Mouse (Mus musculus): Measurements from ENCODE around the gene Dmbt1.
"Not testable (repeated sequence)": the region's sequence is repeated elsewhere in the genome, so short reads cannot be mapped to it uniquely, and the experiment has no call there.

The Dmbt1 gene

DNA sequence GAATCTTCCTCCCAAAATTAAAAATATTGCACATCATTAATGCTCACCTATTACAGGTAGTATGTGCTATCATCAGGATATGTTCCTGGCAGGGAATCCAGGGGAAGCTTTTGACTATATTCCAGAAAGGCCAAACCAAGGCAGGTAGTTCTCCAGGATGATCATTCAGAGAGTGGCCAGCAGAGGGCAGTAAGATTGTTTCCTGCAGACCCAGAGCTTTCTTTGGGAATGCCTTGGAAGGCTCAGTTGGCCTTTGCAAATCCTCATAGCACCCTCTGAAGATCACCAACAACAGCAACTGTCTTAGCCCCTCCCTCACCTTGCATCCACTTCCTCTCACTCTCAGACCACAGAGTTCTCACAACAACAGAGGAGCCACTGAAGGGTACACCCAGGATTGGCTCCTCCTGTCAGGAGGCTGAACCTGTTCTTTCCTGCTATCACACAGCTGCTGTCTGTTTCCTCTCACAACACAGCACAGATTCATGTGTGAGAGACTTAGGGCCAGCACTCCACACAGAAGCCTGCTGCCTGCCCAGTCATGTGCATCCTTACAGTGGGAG lies 23.0 kb downstream of the Dmbt1 start:
- no peak for DNase-seq

GRCm38 (mm10) chr7:131057918-131058317 lies 26.1 kb downstream of the Dmbt1 start:
- DNase-seq: not testable (repeated sequence)

DNA sequence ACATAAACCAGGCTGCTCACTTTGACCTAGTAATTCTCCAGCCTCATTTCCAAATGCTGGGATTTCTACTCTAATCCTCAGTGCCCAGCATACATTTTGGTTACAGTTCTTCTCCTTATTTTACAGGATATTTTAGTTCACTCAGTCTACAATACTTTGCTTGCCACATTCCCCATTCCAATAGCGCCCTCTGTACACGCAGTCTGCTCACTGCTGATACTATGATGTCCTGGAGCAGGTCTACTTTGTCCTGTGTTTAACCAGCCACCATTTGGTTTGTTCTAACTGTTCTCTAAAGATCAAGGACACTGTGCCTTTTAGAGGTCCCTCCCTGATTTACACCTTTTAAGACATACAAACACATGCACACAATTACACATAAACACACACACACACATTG lies 28.0 kb downstream of the Dmbt1 start:
- DNase-seq: not testable (repeated sequence)

DNA sequence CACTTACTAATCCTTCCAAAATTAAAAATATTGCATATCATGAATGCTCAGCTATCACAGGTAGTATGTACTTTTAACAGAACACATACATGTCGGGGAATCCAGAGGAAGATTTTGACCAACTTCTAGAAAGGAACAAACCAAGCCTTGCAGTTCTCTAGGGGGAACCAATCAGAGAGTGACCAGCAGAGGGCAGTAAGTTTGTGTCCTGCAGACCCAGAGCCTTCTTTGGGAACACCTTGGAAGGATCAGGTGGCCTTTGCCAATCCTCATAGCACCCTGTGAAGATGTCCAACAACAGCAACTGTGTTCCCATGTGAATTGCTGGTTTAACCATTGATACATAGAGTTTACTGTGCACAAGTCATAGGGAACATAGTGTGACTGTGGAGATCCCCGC lies 30.7 kb downstream of the Dmbt1 start:
- no peak for DNase-seq

DNA sequence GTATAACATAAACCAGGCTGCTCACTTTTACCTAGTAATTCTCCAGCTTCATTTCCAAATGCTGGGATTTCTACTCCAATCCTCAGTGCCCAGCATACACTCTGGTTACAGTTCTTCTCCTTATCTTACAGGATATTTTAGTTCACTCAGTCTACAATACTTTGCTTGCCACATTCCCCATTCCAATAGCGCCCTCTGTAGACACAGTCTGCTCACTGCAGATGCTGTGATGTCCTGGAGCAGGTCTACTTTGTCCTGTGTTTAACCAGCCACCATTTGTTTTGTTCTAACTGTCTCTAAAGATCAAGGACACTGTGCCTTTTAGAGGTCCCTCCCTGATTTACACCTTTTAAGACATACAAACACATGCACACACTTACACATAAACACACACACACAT lies 36.3 kb downstream of the Dmbt1 start:
- DNase-seq: peak; percentile 3

DNA sequence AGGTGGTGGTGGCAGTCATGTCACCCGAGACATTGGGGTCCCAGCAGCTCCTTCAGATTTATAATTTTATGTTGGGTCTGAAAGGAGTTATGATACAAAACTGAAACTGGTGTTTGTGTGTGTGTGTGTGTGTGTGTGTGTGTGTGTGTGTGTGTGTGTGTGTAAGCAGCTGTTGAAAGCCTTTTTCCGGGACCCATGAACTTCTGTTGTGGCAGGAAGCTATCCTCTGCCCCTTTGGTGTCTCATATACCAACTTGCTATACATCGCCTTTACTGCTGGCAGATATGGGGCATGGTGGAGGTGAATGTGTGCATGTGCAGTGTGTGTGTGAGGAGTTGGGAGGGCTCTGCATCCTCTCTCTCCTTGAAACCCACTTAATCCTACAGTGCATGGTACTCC lies 41.6 kb downstream of the Dmbt1 start:
- not testable (repeated sequence) for DNase-seq

GRCm38 (mm10) chr7:131074098-131074497 lies 42.2 kb downstream of the Dmbt1 start:
- not testable (repeated sequence) for DNase-seq

DNA sequence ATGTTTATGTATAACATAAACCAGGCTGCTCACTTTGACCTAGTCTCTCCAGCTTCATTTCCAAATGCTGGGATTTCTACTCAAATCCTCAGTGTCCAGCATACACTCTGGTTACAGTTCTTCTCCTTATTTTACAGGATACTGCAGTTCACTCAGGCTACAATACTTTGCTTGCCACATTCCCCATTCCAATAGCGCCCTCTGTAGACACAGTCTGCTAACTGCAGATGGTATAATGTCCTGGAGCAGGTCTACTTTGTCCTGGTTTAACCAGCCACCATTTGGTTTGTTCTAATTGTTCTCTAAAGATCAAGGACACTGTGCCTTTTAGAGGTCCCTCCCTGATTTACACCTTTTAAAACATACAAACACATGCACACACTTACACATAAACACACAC lies 44.1 kb downstream of the Dmbt1 start:
- DNase-seq: no peak

- not testable (repeated sequence) for DNase-seq
Measured at GRCm38 (mm10) chr7:131082403-131082802, 50.5 kb downstream of the Dmbt1 start.

- peak; percentile 24 for DNase-seq
Measured at GRCm38 (mm10) chr7:131112486-131112885, 80.6 kb downstream of the Dmbt1 start.

DNA sequence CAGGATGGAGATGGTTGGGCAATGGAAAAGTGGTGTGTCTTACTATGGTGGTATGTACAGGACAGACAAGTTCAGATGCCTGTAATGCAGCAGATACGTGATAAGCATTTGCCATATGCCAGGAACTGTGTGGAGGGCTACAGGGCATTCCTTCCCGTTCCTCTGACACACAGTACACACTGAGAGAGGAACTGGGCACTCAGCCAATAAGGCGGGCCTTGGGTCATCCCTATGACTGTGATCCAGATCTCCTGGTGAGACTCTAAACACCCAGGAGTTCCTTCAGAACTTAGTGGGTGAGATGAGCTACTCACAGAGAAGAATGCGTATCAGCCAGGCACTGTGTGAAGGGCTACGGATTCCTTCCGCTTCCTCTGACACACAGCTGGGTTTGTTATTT lies 81.8 kb downstream of the Dmbt1 start:
- no peak for DNase-seq

DNA sequence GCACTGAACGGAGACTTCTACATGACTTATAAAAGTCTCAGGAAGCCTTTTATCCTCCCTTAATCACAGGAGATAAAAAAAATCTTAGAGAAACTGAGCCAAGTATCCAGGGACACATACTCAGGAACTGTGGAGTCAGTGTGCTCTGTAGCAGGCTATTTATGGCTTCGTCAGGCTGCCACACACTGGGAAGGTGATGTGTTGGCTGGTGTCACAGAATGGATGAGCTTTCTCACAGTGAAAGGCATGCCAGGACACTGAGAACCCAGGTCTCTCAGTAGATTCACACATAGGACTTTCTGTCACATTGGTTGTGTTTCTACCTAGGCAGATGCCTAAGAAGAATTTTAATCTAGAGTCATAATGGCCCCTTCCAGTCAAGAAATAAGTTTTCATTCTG lies 82.6 kb downstream of the Dmbt1 start:
- no peak for DNase-seq

DNA sequence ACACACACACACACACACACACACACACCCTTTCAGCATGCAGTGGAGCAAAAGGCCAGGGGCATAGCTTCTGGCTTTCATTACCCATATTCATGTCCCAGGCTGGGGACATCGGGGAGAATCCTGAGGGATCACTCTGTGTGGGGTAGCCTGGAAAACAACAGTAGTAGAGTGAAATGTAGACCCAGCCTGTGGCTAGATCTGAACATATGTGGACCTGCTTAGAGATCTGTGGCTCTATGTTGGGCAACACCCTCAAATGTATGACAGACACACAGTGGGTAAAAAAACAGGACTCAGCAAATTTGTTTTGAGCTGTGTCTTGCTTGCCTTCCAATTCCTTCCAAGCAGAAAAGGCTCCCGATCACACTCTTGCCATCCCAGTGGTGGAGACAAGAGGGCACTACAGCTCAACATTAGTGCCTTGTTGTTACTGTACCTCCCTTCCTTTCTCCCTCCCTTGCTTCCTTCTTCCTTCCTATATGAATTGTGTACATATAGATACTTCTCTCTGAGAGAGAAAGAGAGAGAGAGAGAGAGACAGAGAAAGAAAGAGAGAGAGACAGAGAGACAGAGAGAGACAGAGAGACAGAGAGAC lies 90.5 kb downstream of the Dmbt1 start:
- DNase-seq: no peak

DNA sequence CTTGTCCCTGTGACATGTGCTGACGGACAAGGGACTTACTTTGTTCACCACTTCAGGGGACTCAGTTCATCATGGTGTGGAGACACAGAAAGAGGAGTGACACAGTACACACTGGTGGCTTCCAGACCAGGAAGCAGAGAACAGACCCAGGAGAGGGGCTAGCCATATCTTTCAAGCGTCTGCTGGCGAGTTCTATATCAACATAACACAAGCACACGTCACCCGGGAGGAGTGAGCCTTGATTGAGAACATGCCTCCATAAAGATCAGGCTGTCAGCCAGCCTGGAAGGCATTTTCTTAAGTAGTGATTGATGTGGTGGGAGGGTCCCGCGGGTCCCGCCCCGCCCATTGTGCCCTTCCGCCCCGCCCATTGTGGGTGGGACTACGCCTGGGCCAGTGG lies 98.2 kb downstream of the Dmbt1 start:
- DNase-seq: no peak

- DNase-seq: no peak
Measured at GRCm38 (mm10) chr7:131133181-131133580, 101.3 kb downstream of the Dmbt1 start.

GRCm38 (mm10) chr7:131146214-131146613 lies 114.4 kb downstream of the Dmbt1 start, which contains the start of gene 4933402N03Rik:
Gene 4933402N03Rik, minus strand, starts transcription at chr7:131146314.
- DNase-seq: no peak

DNA sequence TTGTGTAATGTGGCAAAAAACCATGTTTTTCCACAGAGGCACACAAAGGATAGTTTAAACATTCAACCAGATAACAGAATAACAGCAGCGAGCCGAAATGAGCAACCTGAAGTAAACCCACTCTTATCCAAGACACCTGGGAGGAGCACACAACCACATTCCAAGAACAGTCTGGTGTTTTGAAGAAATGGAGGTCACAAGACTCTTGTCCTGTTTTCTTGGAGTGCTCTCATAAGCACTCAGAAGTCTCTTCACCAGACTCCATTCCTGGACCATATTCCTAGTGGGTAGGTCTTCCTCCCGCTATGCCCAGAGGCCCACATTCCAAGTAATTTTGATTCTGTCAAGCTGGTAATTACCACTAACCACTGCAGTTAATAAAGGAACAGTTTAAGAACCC lies 118.3 kb downstream of the Dmbt1 start:
- no peak for DNase-seq

- DNase-seq: no peak
Measured at GRCm38 (mm10) chr7:131153044-131153443, 121.2 kb downstream of the Dmbt1 start.

DNA sequence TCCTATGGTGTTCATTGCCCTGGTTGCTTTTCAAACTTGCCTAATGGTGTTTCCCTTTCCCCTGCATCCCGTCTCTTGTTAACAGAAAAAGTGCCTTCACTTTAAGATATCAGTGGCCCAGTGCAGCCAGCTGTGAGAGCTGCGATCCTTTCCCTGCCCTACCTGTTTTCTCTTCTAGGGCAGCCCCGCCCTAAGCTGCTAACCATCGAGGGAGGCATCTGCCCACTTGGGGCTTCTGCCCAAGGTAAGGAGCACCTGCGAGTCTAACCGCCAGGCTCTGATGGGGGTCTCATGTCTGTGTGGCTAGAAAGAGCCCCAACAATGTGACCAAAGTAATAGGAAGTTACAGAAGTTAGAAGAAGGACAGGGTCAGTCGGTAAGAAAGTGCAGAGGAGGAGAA lies 130.4 kb downstream of the Dmbt1 start:
- no peak for DNase-seq

GRCm38 (mm10) chr7:131167771-131168170 lies 135.9 kb downstream of the Dmbt1 start:
- DNase-seq: no peak

DNA sequence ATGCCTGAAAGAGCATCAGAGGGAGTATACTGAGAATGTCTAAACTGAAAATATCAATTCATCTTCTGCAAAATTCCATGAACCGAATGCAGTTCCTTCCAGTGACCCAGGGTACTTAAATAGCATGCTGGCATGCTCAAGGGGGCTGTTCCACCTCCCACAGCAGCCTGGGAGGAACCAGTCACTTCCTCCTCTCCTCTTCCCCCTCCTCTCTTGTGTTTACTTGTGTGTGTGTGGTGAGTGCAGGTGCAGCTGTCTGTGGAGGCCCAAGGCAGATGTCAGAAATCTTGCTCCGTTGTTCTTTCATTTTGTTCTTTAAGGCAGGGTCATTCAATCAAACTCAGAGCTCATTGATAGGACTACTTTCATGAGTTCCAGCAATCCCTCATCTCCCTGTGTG lies 137.2 kb downstream of the Dmbt1 start:
- DNase-seq: no peak

Data from kidney, adult 18-20 months (tissue).